Comparison of ENCODE assay signal across 23 mouse cellular contexts in the genomic region with DNA sequence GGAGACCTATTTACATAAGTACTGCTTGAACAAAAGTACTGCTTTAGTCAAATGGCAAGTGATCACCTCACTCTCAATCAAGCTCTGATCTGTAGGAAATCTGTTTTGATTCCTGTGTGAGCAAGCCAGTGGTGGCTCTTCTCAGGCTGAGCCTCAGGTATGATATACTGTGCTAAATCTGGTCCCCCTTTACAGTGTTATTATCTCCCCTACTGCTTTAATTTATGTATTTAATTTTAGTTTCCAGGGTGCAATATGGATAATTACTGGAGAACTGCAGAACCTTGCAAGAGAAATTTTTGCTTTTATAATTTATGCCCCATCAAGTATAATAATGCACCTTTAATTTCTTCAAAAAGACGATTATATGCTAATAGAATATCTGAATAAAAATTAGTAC.
A peak's percentile ranks its signal among the peaks of the same experiment; 100 is the strongest.
DNase-seq lines count a peak whose midpoint lies in the region; ATAC-seq and TF ChIP-seq lines count a peak whose summit lies in the region.
"Had no signal": no experiment of that assay in that cellular context is flagged by ENCODE, and none has a peak within 500 bp of the region (broad histone marks: within the 10 kb centered on the region; RNA-seq: fewer than 3 reads in every experiment).

No protein-coding gene starts in this region.

- no peak overlapping the region for H3K4me3 ChIP-seq in forebrain, embryonic 13.5 days
- no peak overlapping the region for H3K4me3 ChIP-seq in forebrain, embryonic 15.5 days
- H3K4me3 ChIP-seq in forebrain, postnatal 0 days (ENCODE audit: low read depth, low read length): no peak overlapping the region
- H3K4me3 ChIP-seq in forebrain, embryonic 14.5 days (ENCODE audit: low read depth, low read length): no peak overlapping the region
- no peak overlapping the region for H3K4me3 ChIP-seq in midbrain, embryonic 15.5 days
- no peak overlapping the region for H3K4me3 ChIP-seq in midbrain, embryonic 16.5 days (ENCODE audit: low read depth, low read length)
- H3K4me3 ChIP-seq: embryonic facial prominence, embryonic 10.5 days; embryonic facial prominence, embryonic 12.5 days had no signal

- H3K9me3 ChIP-seq in forebrain, embryonic 13.5 days (replicated peaks): no peaks in the 10 kb centered on the region
- H3K9me3 ChIP-seq in forebrain, embryonic 15.5 days: no peaks in the 10 kb centered on the region
- H3K9me3 ChIP-seq in forebrain, postnatal 0 days (ENCODE audit: low read length): no peaks in the 10 kb centered on the region
- no peaks in the 10 kb centered on the region for H3K9me3 ChIP-seq in forebrain, embryonic 14.5 days (replicated peaks; ENCODE audit: control insufficient read depth, low read length)
- no peaks in the 10 kb centered on the region for H3K9me3 ChIP-seq in midbrain, embryonic 15.5 days
- no peaks in the 10 kb centered on the region for H3K9me3 ChIP-seq in midbrain, embryonic 16.5 days (replicated peaks; ENCODE audit: control insufficient read depth, low read length, poor library complexity, severe bottlenecking)
- H3K9me3 ChIP-seq: embryonic facial prominence, embryonic 10.5 days; embryonic facial prominence, embryonic 12.5 days had no signal

- H3K36me3 ChIP-seq in forebrain, embryonic 13.5 days (ENCODE audit: poor library complexity, severe bottlenecking): no peaks in the 10 kb centered on the region
- no peaks in the 10 kb centered on the region for H3K36me3 ChIP-seq in forebrain, embryonic 15.5 days
- no peaks in the 10 kb centered on the region for H3K36me3 ChIP-seq in forebrain, postnatal 0 days (ENCODE audit: insufficient read depth)
- H3K36me3 ChIP-seq in forebrain, embryonic 14.5 days (ENCODE audit: control insufficient read depth, insufficient read depth, low read length): no peaks in the 10 kb centered on the region
- no peaks in the 10 kb centered on the region for H3K36me3 ChIP-seq in midbrain, embryonic 15.5 days (replicated peaks)
- H3K36me3 ChIP-seq in midbrain, embryonic 16.5 days (ENCODE audit: control insufficient read depth, insufficient read depth, low read length): no peaks in the 10 kb centered on the region
- H3K36me3 ChIP-seq: embryonic facial prominence, embryonic 10.5 days; embryonic facial prominence, embryonic 12.5 days; G1E had no signal

- H3K9ac ChIP-seq in forebrain, embryonic 13.5 days: no peak overlapping the region
- no peak overlapping the region for H3K9ac ChIP-seq in forebrain, embryonic 15.5 days (replicated peaks)
- no peak overlapping the region for H3K9ac ChIP-seq in forebrain, postnatal 0 days
- no peak overlapping the region for H3K9ac ChIP-seq in forebrain, embryonic 14.5 days (ENCODE audit: low read length)
- no peak overlapping the region for H3K9ac ChIP-seq in midbrain, embryonic 15.5 days
- H3K9ac ChIP-seq in midbrain, embryonic 16.5 days (ENCODE audit: low read depth, low read length): no peak overlapping the region
- H3K9ac ChIP-seq: embryonic facial prominence, embryonic 12.5 days had no signal

- TF ChIP-seq POLR2A in brain, embryonic 14.5 days (IDR thresholded peaks at IDR 0.05; ENCODE audit: borderline replicate concordance, extremely low read depth, insufficient read depth, insufficient read length, poor library complexity, severe bottlenecking): no peak

- TF ChIP-seq CTCF in forebrain, postnatal 0 days (IDR thresholded peaks at IDR 0.05; ENCODE audit: low read depth): no peak
- no peak for TF ChIP-seq CTCF in brain, embryonic 14.5 days (IDR thresholded peaks at IDR 0.05; ENCODE audit: borderline replicate concordance, extremely low read depth, insufficient read depth, insufficient read length)

- H3K4me2 ChIP-seq in forebrain, embryonic 13.5 days: no peak overlapping the region
- no peak overlapping the region for H3K4me2 ChIP-seq in forebrain, embryonic 15.5 days (replicated peaks)
- H3K4me2 ChIP-seq in forebrain, postnatal 0 days (ENCODE audit: low read depth): no peak overlapping the region
- H3K4me2 ChIP-seq in forebrain, embryonic 14.5 days (ENCODE audit: low read length): no peak overlapping the region
- no peak overlapping the region for H3K4me2 ChIP-seq in midbrain, embryonic 15.5 days
- no peak overlapping the region for H3K4me2 ChIP-seq in midbrain, embryonic 16.5 days (ENCODE audit: low read length)
- H3K4me2 ChIP-seq: embryonic facial prominence, embryonic 12.5 days had no signal

- no peak overlapping the region for H3K27ac ChIP-seq in forebrain, embryonic 13.5 days
- no peak overlapping the region for H3K27ac ChIP-seq in forebrain, embryonic 15.5 days (replicated peaks)
- H3K27ac ChIP-seq in forebrain, postnatal 0 days (ENCODE audit: low read depth, low read length): no peak overlapping the region
- H3K27ac ChIP-seq in forebrain, embryonic 14.5 days (ENCODE audit: low read depth, low read length): no peak overlapping the region
- H3K27ac ChIP-seq in midbrain, embryonic 15.5 days: no peak overlapping the region
- H3K27ac ChIP-seq in midbrain, embryonic 16.5 days (ENCODE audit: low read length): no peak overlapping the region
- H3K27ac ChIP-seq: embryonic facial prominence, embryonic 10.5 days; embryonic facial prominence, embryonic 12.5 days had no signal

- DNase-seq in forebrain, postnatal 0 days: no peak
- DNase-seq in forebrain, embryonic 14.5 days (ENCODE audit: low spot score): no peak
- DNase-seq in brain, embryonic 14.5 days (ENCODE audit: low read depth): peak; percentile 12
- no peak for DNase-seq in adrenal gland, postnatal 14 days
- DNase-seq: adrenal gland, adult 8-10 months; adrenal gland, postnatal 25 days; B cell, adult 2 months; cerebellum, adult 11-12 months; cerebellum, adult 2 months; cerebellum, adult 9-10 months; cerebellum, postnatal 10 days; cerebellum, postnatal 25 days had no signal

- peak; percentile 27; the same call in 1 of the 2 replicates for ATAC-seq in forebrain, embryonic 13.5 days
- no peak for ATAC-seq in forebrain, embryonic 15.5 days (replicated peaks)
- ATAC-seq in forebrain, postnatal 0 days: peak; percentile 40; the same call in 1 of the 2 replicates
- no peak for ATAC-seq in forebrain, embryonic 14.5 days
- 0 out of 2 replicates have a peak, but pooled peaks have one; percentile 39 for ATAC-seq in midbrain, embryonic 15.5 days (replicated peaks)
- no peak for ATAC-seq in midbrain, embryonic 16.5 days
- ATAC-seq: activated CD4-positive, CD25-positive, alpha-beta regulatory T cell, adult 4 months; CD4-positive, CD25-positive, alpha-beta regulatory T cell, adult 4 months; Patski had no signal

- WGBS in forebrain, embryonic 13.5 days: 85% methylated on average over 1 of the region's 1 CpGs
- 69% methylated on average over 1 of the region's 1 CpGs for WGBS in forebrain, embryonic 15.5 days
- 67% methylated on average over 1 of the region's 1 CpGs for WGBS in forebrain, postnatal 0 days
- 84% methylated on average over 1 of the region's 1 CpGs for WGBS in forebrain, embryonic 14.5 days
- WGBS in midbrain, embryonic 15.5 days: 84% methylated on average over 1 of the region's 1 CpGs
- 65% methylated on average over 1 of the region's 1 CpGs for WGBS in midbrain, embryonic 16.5 days

- no peaks in the 10 kb centered on the region for H3K4me1 ChIP-seq in forebrain, embryonic 13.5 days
- H3K4me1 ChIP-seq in forebrain, embryonic 15.5 days: no peaks in the 10 kb centered on the region
- no peaks in the 10 kb centered on the region; the same call in 1 of the 2 replicates for H3K4me1 ChIP-seq in forebrain, postnatal 0 days (ENCODE audit: insufficient read depth)
- no peaks in the 10 kb centered on the region for H3K4me1 ChIP-seq in forebrain, embryonic 14.5 days (ENCODE audit: control insufficient read depth, insufficient read depth, low read length)
- H3K4me1 ChIP-seq in midbrain, embryonic 15.5 days: no peaks in the 10 kb centered on the region
- H3K4me1 ChIP-seq in midbrain, embryonic 16.5 days (ENCODE audit: control insufficient read depth, insufficient read depth, low read length): no peaks in the 10 kb centered on the region
- H3K4me1 ChIP-seq: embryonic facial prominence, embryonic 10.5 days; embryonic facial prominence, embryonic 12.5 days had no signal

- H3K27me3 ChIP-seq in forebrain, embryonic 13.5 days: no peaks in the 10 kb centered on the region
- H3K27me3 ChIP-seq in forebrain, embryonic 15.5 days: no peaks in the 10 kb centered on the region
- no peaks in the 10 kb centered on the region for H3K27me3 ChIP-seq in forebrain, postnatal 0 days (ENCODE audit: insufficient read depth, low read length)
- H3K27me3 ChIP-seq in forebrain, embryonic 14.5 days (replicated peaks; ENCODE audit: control insufficient read depth, insufficient read depth, low read length): no peaks in the 10 kb centered on the region
- H3K27me3 ChIP-seq in midbrain, embryonic 15.5 days (replicated peaks): no peaks in the 10 kb centered on the region
- H3K27me3 ChIP-seq in midbrain, embryonic 16.5 days (ENCODE audit: control insufficient read depth, insufficient read depth, low read depth, low read length): no peaks in the 10 kb centered on the region
- H3K27me3 ChIP-seq: CH12.LX; embryonic facial prominence, embryonic 12.5 days had no signal

Comparison
In these comparisons a context has a peak if more than half of its experiments do, and no peak if none do; other contexts are left out.
1. ATAC-seq: peak in forebrain, embryonic 13.5 days (single experiment), forebrain, postnatal 0 days (single experiment) and midbrain, embryonic 15.5 days (single experiment); none in forebrain, embryonic 15.5 days (single experiment), forebrain, embryonic 14.5 days (single experiment) and midbrain, embryonic 16.5 days (single experiment).